Mouse (Mus musculus) right cerebral cortex, adult 18-20 months (tissue): ENCODE measurements around the gene Pan3.

Source experiments
- DNase-seq: peaks from one replicate; pipeline ENCODE4 v3.0.0; 2022; ENCODE audit warnings: mixed read lengths

The Pan3 gene

DNA sequence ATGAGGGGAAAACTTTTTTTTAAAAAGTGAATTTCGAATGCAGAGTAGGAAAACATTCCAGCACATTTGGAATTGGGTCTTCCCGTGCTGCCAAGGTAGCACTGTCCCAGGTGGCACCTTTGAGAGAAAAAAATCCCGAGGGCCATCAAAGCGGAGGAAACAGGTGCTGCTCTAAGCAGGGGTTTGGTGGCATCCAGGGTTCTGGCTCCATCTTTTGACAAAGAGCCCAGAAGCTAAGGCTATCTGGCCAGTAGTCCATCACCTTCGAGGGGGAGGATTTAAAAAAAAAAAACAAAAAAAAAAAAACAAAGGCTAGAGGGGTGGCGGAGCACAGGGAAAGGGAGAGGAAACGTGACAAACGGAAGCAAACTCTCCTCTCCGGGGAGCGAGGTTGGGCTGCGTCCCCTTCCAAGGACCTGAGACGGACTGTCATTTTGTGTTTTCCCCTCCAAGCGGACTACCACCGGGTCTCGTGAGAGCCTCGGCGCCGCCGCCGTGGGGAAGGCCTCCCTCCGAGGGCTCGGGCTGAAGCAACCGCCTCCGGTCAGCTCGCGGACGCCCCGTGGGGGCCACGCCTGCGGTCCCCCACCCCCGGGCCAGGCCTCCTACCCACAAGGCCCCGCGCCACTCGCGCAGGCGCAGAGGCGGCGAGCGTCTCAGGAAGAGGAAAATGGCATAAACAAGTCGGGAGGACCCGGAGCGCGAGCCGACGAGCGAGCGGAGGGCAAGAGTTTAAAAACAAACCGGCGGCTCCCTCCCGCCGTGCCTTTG lies at the start of gene Pan3:
TSS of gene Pan3 (plus strand) at position 627 of the 771 bp plus-strand sequence.
- DNase-seq: peak; percentile 95

DNA sequence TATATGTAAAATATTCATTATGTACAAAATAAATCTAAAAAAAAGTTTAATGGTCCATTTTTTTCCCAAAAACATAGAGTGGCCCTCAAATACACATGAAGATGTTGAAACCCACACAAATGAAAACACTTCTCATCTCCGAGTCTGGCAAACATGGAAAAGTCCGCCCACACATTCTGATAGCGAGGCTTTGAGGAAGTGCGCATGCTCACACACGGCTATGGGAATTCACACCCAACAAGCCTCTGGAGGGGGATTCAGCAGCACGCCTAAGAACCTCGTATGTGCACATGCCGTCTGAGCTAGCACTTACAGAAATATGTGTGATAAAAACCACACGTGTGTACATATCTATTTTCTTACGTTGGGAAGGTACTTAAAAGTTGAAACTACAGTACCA lies 48.6 kb upstream of the Pan3 start:
- DNase-seq: peak; percentile 42

DNA sequence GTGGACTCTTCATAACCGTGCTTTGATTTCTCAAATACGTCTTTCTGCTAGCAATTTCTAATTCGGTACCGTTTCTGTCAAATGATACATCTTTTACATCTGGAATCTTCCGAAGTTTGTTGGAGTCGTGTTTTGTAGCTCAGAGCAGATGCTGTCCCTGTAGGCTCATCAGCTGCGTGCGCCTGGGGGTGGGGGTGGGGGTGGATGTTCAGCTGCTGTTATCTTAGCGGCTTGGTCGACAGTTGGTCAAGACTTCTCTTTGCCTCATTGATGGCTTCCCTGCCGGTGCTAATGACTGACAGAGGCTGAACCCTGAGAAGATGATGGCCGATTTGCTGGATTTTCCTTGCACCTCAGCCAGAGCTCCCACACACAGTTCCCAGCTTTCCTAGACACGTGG lies 43.1 kb upstream of the Pan3 start:
- no peak for DNase-seq

DNA sequence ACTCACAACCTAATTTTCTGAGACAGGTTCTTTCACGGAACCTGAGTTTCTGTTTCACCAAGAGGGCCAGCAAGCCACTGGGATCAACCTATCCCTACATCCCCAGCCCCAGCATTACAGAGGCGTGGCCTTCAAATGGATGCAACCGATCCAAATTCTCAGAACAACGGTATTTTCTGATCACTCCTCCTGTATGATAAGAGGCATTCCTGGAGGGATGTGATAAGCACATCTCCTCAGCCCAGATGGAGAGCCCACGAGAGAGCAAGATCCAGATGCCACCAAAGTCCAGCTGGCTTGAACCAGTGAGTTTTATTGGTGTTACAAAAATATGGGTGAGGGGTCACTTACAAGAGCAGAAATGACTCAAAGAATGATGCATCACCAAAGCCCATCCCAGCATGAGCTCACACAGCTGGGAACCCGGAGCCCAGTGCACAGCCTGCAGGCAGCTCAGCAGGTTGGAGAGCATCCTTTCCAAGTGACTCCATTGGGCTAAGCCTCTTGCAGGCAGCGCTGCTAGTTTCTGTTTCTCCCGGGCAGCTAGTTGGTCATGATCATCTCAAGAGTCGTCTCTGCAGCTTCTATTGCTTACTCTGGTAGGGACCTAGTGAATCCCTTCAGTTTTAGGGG lies 41.5 kb upstream of the Pan3 start:
- no peak for DNase-seq

DNA sequence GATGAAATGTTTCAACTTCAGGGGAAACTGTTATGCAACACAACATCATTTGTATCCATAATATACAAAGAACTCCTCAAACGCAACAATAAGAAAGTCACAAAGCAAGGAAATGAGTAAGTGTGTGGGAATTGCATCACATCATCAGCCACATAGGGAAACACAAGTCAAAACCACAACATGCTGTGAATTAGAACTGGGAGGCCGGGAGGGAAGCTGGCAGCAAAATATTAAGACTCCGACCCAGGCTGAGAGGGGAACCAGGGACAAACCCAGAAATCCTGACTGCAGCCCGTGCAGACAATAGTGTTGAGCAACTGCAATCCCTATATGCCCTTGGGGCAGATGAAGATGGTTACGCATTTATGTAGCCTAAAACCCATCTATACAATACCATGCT lies 40.9 kb upstream of the Pan3 start:
- DNase-seq: no peak

DNA sequence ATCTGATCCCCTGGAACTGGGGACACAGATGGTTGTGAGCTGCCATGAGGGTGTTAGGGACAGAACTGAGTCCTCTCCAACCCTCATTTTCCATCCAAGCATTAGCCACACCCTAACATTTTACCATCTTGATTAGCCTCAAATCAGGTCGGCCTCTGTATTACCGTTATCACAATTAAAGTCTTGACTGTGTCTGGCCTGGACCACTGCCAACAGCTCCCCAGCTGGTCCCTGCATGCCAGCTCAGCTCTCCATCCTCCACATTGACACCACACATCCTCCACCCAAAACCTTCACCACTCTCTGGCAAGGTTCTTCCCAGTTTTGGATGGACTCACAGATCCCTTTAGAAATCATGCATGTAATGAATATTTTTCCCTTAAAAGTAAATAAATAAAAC lies 39.2 kb upstream of the Pan3 start:
- DNase-seq: no peak

DNA sequence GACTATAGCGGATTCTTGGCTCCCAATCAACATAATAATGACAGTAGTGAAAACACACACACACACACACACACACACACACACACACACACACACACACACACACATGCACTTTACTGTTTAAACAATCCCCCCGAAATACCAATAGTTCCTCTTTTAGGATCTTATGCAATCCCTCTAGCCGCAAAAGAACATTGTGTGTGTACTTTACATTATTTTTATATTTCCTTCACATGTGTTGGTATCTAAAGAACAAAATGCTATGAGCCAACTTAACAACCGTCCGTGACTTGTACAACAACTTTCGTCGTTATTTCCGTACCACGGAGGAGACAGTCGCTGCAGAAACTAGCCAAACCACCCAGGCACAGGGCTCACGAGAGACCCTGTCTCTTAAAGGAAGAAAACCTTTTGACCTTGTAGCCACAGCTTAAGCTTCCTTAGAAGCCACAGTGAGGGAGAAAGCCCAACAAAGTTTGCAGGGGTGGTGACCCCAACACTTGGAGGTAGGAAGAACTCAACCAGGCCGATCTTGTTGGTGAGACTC lies 37.2 kb upstream of the Pan3 start:
- DNase-seq: no peak

DNA sequence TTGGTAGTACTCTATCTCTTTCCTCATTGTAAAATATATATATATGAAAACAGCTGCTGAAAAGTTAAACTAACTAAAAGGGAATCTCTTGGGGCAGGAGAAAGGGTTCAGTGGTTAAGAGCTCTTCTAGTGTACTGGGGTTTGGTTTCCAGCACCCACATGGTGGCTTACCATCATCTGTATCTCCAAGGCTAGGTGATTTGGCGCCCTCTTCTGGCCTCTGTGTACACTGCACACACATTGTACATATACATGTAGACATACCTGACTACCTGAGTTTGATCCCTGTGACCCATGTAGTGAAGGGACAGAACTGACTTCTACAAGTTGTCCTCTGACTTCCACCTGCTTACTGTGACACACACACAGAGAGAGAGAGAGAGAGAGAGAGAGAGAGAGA lies 34.9 kb upstream of the Pan3 start:
- no peak for DNase-seq

DNA sequence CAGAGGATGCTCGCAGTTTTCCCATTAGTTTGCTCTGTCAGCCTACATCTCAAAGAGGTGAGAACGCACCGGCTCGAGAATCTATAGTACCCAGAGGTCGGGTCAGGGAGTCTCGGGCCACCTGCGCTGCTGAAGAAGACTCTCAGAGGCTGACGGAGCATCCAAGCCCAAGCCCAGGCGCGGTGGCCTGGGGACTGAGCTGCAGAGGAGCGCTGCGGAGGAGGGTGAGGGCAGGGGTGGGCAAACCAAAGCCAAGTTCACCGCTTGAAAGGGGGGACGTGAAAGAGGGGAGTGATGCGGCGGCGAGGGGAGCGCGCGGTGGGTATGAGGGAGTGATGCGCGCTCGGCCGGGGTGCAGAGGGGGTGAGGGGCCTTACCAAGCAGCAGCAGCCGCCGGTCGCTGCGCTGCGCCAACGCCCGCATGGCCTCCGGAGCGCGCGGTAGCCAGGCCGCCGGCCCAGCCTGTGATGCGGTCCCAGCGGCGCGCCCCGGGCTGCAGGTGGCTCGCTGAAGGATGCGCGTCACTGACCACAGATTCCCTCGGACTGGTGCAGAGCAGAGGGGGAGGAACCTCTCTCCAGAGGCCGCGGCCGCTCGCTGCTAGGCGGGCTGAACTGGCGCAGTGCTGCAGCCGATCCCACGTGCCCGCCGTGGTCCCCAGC lies 30.0 kb upstream of the Pan3 start, which contains the start of gene Flt3:
TSS of gene Flt3 (minus strand) at position 647 of the 662 bp plus-strand sequence.
- DNase-seq: peak; percentile 38

DNA sequence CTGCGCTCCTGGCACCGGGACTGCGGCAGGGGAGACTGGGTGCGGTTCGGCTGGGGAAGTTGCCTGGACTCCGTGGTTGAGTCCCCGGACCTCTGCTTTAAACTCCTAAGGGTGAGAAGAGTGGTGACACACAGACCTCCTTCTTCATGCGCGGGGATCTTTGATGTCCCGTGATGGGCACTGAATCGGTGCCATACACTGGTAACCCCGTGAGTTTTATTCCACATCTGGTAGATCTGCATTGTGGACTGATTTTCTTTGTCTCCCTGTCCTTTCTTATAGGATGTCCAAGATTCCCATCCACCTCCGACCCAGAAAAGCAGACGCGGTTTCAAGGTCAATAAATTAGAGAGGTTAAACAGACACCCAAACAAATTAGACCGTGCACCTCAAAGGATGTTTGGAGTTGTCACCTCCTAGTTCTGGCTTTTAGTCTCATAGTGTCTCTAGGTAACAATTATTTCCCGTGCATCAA lies 29.4 kb upstream of the Pan3 start:
- DNase-seq: no peak

DNA sequence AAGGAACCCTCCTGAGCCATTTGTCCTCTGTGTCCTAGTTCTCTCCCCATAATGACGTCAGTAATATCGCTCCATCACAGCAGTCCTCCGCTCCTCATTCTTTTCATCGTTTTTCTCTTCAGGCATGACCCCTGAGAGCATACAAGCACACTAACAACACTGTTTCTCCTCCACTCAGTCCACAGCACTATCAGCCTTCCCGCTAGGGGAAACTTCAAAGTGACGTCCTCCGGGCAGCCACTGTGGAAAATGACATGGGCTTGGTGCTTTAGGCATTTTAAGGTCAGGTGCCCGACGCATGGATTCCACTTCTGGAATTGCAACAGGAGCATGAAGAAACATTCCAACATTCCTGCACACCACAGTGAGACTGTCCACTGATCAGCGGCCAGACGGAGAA lies 28.9 kb upstream of the Pan3 start:
- no peak for DNase-seq

DNA sequence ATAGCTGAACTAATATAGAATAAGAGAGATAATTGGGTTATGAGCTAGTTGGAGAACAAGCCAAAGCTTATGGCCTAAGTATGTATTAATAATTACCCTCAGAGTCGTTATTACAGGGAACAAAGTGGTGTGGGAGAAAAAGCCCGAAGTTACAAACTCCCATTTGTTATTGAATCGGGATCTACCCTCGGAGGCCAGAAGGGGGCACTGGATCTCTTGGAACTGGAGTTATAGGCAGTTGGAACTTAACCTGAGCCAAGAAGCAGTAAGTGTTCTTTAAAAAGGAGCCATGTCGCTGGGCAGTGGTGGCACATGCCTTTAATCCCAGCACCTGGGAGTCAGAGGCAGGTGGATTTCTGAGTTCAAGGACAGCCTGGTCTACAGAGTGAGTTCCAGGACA lies 27.5 kb upstream of the Pan3 start:
- DNase-seq: peak; percentile 58

DNA sequence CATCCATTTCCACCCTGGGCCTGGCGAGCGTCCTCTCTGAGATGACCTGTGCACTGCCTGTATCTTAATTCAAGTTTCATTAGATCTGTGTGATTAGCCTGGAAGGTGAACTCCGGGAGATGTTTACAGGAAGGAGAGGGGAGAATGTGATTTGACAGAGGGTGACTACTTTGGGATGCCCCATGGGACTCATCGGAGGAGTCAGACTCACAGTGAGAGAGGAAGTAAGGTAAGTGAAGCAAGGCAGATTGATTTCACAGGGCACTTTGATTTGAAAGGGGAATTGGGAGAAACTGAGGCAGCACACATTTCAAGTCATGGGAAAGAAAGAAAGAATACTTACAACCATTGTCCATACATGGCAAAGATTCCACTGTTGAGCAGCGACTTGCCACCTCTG lies 23.8 kb upstream of the Pan3 start:
- no peak for DNase-seq

DNA sequence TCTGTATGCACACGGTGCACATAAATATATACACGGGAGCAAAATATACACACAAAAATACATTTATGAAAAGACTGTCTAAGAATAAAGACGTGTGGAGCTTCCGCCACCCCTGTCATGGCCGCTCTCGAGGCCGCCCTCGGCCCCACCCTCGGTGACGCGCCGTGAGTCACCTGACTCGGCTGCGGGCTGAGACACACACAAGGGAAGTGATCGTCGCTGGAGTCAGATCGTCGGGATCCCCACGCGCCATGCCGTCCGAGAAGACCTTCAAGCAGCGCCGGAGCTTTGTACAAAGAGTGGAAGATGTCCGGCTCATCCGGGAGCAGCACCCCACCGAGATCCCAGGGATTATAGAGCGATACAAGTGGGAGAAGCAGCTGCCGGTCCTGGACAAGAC lies 21.2 kb upstream of the Pan3 start:
- no peak for DNase-seq

DNA sequence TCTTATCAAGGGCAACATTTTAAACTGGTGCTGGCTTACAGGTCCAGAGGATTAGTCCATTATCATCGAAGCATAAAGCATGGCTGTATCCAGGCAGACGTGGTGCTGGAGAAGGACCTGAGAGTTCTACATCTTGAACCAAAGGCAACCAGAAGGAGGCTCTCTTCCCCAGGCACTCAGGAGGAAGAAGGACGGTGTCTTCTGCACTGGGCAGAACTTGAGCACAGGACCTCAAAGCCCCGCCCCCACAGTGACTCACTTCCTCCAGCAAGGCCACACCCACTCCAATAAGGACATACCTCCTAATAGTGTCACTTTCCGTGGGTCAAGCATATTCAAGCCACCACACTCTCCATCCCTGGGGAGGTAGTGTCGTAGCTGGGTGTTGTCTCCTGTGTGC lies 19.4 kb upstream of the Pan3 start:
- DNase-seq: no peak

DNA sequence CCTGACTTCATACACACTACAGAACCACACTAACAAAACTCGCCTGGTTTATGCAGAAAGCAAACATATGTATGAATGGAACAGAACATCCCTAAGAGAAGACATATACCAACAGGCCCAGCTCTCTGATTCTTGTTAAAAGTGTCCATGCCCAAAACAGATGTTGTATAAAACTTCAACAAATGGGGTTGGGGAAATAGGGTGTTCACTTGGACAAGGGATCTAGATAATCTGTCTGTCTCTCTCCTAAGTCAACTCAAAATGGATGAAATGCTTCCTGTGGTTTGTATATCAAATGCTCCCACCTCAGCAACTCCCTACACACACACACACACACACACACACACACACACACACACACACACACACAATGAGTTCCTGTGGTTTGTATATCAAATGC lies 12.0 kb upstream of the Pan3 start:
- no peak for DNase-seq

DNA sequence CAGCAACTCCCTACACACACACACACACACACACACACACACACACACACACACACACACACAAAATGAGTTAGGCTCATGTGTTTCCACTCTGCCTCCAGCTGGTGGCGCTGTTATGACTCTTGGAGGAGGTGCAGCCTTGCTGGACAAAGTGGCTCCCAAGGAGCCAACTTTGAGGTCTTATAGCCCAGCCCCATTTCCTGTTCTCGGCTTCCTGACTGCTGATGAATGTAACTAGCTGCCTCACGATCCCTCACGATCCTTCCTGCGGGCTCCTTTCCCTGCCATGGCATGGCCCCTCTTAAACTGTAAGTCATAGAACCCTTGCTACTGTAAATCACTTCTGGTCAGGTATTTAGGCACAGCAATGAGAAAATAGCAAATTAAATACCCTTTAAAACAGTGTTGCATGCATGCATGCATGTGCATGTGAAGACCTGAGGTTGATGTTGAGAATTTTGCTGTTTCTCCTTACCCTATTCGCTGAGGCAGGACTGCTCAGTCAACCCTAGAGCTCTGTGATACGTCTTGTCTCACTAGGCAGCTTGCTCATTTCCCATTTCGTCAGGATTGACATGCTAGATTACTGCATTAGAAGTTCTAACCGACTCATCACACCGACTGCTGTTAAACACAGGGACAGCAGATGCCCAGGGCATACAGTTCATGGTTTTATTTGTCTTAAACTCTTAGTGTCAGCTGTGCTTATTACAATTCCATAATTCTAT lies 11.4 kb upstream of the Pan3 start:
- DNase-seq: no peak

DNA sequence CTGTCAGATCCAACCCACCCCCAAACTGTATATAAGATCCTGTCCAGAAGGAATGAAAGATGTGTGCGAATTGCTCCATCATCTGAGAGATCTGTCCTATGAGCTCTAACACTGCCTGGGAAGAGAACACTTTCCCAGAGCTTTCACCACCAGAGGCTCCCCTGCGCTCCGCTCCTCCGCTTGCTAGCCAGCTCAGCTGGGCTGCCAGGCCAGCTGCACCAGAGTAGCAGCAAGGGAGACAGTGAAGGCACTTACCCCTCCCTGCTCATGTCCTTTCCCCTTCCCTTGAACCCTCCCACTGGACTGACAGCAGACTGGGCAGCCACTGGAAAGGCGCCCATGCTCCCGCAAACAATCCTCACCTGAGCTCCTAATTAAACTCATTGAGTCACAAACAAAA lies 6.3 kb upstream of the Pan3 start:
- DNase-seq: no peak

DNA sequence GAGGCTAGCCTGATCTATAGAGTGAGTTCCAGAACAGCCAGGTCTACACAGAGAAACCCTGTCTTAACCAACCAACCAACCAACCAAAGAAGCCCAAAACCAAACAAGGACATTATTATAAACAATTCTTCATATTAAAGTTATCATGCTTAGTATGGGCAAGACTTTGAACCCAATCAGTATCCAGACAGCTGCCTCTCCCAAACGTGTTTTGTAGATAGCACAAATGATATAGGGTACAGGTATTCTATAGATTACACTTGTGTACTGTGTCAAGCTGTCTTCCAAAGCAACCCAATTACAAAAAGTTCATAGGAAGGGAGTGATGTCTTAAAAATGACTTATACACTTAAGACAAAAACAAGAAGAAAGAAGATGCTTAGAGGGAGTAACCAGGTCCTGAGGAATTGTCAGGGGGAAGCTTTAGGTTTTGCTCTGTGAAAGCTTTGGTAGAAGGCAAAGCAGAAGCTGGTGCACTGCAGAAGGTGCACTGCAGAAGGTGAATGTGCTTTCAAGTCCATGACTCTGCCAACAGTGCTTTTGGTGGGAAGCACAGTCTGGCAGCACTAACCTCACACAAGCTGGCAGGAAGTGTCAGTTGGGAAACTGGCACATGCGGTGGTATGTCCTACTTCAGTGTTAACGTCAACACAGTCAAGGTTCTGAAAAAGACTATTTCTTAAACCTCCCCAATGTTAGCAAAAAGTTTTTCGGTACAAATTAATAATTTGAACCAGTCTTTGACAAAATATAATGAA lies 3.7 kb upstream of the Pan3 start:
- DNase-seq: no peak

DNA sequence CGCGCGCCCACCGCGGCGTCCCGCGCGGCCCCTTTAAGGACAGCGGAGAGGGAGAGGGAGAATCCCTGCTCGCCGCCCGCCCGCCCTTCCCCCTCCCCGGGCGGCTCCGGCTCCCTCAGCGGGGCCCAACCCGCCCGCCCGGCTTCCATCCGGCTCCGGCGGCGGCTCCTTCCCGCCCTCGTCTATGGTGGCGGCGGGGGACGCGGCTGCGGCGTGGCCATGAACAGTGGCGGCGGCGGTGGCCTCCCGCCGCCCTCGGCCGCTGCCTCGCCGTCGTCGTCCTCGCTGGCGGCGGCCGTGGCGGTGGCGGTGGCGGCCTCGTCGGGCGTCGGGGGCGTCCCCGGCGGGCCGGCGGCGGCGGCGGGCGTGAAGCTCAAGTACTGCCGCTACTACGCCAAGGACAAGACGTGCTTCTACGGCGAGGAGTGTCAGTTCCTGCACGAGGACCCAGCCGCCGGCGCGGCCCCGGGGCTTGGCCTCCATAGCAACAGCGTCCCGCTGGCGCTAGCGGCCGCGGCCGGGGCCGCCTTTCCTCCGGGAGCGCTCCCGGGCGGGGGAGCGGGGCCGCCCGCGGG lies 487 bp downstream of the Pan3 start:
- DNase-seq: peak; percentile 57

DNA sequence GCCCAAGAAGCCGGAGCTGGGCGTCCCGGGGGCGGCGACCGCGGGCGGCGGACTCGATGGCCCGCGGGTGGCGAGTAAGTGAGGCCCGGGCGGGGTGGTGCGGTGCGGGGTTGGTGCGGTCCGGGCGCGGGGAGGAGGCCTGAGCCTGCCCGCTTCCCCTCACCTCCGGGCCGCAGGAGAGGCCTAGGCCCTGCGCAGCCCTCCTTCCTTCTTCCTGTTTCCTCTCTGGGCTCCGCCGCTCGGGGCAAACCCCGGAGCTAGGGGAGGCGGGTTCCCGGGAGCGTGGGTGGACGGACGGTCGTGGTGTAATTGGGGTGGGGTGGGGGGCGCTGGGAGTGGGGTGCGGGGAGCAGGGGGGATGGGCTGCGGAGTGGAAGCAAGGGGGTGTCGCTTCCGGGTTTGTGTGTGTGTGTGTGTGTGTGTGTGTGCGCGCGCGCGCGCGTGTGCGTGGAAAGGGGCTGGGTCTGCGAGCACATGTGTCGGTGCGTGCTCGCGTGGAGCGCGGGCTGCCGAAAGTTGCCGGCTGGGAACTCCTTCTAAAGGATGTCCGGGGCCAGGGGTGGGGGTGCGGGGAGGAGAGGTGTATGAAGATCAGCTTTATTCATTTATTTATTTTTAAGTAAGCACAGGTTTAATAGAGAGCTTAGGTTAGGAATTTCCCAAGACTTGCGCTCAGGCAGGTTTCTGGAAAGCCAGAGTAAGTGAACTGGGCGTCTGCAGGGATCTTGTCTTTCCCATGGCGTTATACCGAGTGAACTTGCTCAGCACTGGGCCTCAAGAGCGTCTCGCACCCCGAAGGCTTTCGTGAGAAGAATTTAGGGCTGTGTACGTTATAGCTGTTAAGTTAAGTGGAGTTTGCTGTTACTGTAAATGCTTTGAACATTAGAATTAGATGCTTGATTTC lies 1.2 kb downstream of the Pan3 start:
- DNase-seq: peak; percentile 68
